Mouse (Mus musculus) small intestine, adult 2 months (tissue): ENCODE measurements around the gene Gpbp1. TPM values are rescaled to one million over a fixed set of nuclear protein-coding genes. Genes with fewer than 3 reads are reported as not detected.
A peak's percentile ranks its signal among the peaks of the same experiment; 100 is the strongest.

Source experiments
- H3K27ac ChIP-seq: fragments of 200-500 bp; 2 replicates; pipeline ENCODE4 v1.5.1; 2012; ENCODE audit warnings: low read depth, low read length, control low read depth, inconsistent platforms; ENCODE audit not compliant: insufficient read depth
- H3K27me3 ChIP-seq: fragments of 200-500 bp; 2 replicates; pipeline ENCODE4 v1.6.1; 2012; ENCODE audit warnings: mild to moderate bottlenecking, moderate library complexity, low read length, inconsistent platforms; ENCODE audit not compliant: control insufficient read depth, insufficient read depth
- H3K36me3 ChIP-seq: fragments of 200-500 bp; 2 replicates; pipeline ENCODE4 v1.6.1; 2012; ENCODE audit warnings: mild to moderate bottlenecking, low read length, control low read depth, inconsistent platforms; ENCODE audit not compliant: control insufficient read depth, insufficient read depth
- H3K4me1 ChIP-seq: fragments of 200-500 bp; 2 replicates; pipeline ENCODE4 v1.6.1; 2012; ENCODE audit warnings: low read length, inconsistent platforms, mixed read lengths; ENCODE audit not compliant: control insufficient read depth, insufficient read depth, insufficient read length
- H3K4me3 ChIP-seq: fragments of 200-500 bp; 2 replicates; pipeline ENCODE4 v1.5.1; 2012; ENCODE audit warnings: low read depth, mild to moderate bottlenecking, control low read depth, inconsistent platforms, low read length, moderate library complexity
- CTCF ChIP-seq: fragments of 200-500 bp; IDR thresholded peaks from 2 replicates; pipeline ENCODE4 v1.5.1; 2012; ENCODE audit warnings: low read depth, mild to moderate bottlenecking, control low read depth, inconsistent platforms, low read length, moderate library complexity, mixed read lengths; ENCODE audit not compliant: insufficient replicate concordance, insufficient read length; ENCODE audit errors: extremely low read depth
- POLR2A ChIP-seq: fragments of 200-500 bp; IDR thresholded peaks from 2 replicates; pipeline ENCODE4 v1.6.1; 2012; ENCODE audit warnings: low read depth, mild to moderate bottlenecking, control low read depth, inconsistent platforms, low read length, moderate library complexity
- WGBS: fragments of 180-500 bp; shearing (Covaris S2); methylation state at CpG from one replicate; pipeline ENCODE4 v1.1.7; 2018; 5-methylcytosine and 5-hydroxymethylcytosine counted together
- polyA plus RNA-seq: library from polyadenylated mRNA; depleted of rRNA; stranded (reverse); fragments of >200 nt; gene quantifications from 2 replicates; pipeline ENCODE4 v1.2.3, GENCODE M21; 2012

Gene Gpbp1
- polyA plus RNA-seq, 1 experiment, result 0.34 TPM

- WGBS, result 48% methylated on average over 9 of the region's 9 CpGs
- no peak overlapping the region for H3K4me3 ChIP-seq
- TF ChIP-seq POLR2A (no peak), CTCF (no peak)
- H3K27ac ChIP-seq, result no peak overlapping the region
- no peaks in the 10 kb centered on the region for H3K27me3 ChIP-seq
- no peaks in the 10 kb centered on the region for H3K36me3 ChIP-seq
- H3K4me1 ChIP-seq, result no peaks in the 10 kb centered on the region
These were observed 83.0 kb downstream of the Gpbp1 start for GRCm38 (mm10) chr13:111406859-111407389.

- no peak overlapping the region for H3K27ac ChIP-seq
- WGBS, result 90% methylated on average over 3 of the region's 3 CpGs
- H3K36me3 ChIP-seq, result no peaks in the 10 kb centered on the region
These were observed 84.0 kb downstream of the Gpbp1 start for GRCm38 (mm10) chr13:111405956-111406355.

GRCm38 (mm10) chr13:111397600-111398151 is 92.2 kb downstream of the Gpbp1 start:
- no peak overlapping the region for H3K4me3 ChIP-seq
- no peaks in the 10 kb centered on the region for H3K27me3 ChIP-seq
- H3K4me1 ChIP-seq, result peaks cover 2% of the 10 kb centered on the region; the same call in 1 of the 2 replicates
- WGBS, result 28% methylated on average over 5 of the region's 5 CpGs
- peak overlapping the region; percentile 47 for H3K27ac ChIP-seq
- no peaks in the 10 kb centered on the region for H3K36me3 ChIP-seq
- TF ChIP-seq CTCF (no peak), POLR2A (no peak)

More at GRCm38 (mm10) chr13:111405956-111406355, 84.0 kb downstream of the Gpbp1 start:
- TF ChIP-seq CTCF (no peak), POLR2A (no peak)
- no peaks in the 10 kb centered on the region for H3K27me3 ChIP-seq
- H3K4me3 ChIP-seq, result no peak overlapping the region
- H3K4me1 ChIP-seq, result no peaks in the 10 kb centered on the region

- H3K27me3 ChIP-seq, result no peaks in the 10 kb centered on the region
- 38% methylated on average over 7 of the region's 7 CpGs for WGBS
- H3K27ac ChIP-seq, result no peak overlapping the region
- TF ChIP-seq POLR2A (no peak), CTCF (no peak)
- peaks cover 2% of the 10 kb centered on the region; the same call in 1 of the 2 replicates for H3K4me1 ChIP-seq
- no peaks in the 10 kb centered on the region for H3K36me3 ChIP-seq
- H3K4me3 ChIP-seq, result no peak overlapping the region
These were observed 92.8 kb downstream of the Gpbp1 start for GRCm38 (mm10) chr13:111397061-111397460.

- H3K36me3 ChIP-seq, result no peaks in the 10 kb centered on the region
- no peak overlapping the region for H3K27ac ChIP-seq
- H3K4me1 ChIP-seq, result peaks cover 2% of the 10 kb centered on the region; the same call in 1 of the 2 replicates
- no peaks in the 10 kb centered on the region for H3K27me3 ChIP-seq
- no peak overlapping the region for H3K4me3 ChIP-seq
- WGBS, result 89% methylated on average over 7 of the region's 7 CpGs
- TF ChIP-seq CTCF (no peak), POLR2A (no peak)
These were observed 94.4 kb downstream of the Gpbp1 start for GRCm38 (mm10) chr13:111395528-111395927.

GRCm38 (mm10) chr13:111394904-111395303 is 95.0 kb downstream of the Gpbp1 start:
- no peak overlapping the region for H3K27ac ChIP-seq
- 72% methylated on average over 4 of the region's 4 CpGs for WGBS
- H3K36me3 ChIP-seq, result no peaks in the 10 kb centered on the region
- no peak overlapping the region for H3K4me3 ChIP-seq
- H3K27me3 ChIP-seq, result no peaks in the 10 kb centered on the region
- peaks cover 2% of the 10 kb centered on the region; the same call in 1 of the 2 replicates for H3K4me1 ChIP-seq
- no peak for TF ChIP-seq POLR2A
- TF ChIP-seq CTCF, result no peak

- Histone ChIP-seq H3K27me3 (no peaks in the 10 kb centered on the region), H3K4me3 (no peak overlapping the region), H3K27ac (no peak overlapping the region), H3K36me3 (no peaks in the 10 kb centered on the region), H3K4me1 (peaks cover 2% of the 10 kb centered on the region; the same call in 1 of the 2 replicates)
- TF ChIP-seq CTCF, result no peak
- 82% methylated on average over 8 of the region's 8 CpGs for whole genome bisulfite sequencing
These were observed 95.6 kb downstream of the Gpbp1 start for GRCm38 (mm10) chr13:111394341-111394740.
